Mouse (Mus musculus): ENCODE data around the gene Gm5431.
"Not testable (repeated sequence)": the region's sequence is repeated elsewhere in the genome, so short reads cannot be mapped to it uniquely, and the experiment has no call there.

Gm5431 gene

DNA sequence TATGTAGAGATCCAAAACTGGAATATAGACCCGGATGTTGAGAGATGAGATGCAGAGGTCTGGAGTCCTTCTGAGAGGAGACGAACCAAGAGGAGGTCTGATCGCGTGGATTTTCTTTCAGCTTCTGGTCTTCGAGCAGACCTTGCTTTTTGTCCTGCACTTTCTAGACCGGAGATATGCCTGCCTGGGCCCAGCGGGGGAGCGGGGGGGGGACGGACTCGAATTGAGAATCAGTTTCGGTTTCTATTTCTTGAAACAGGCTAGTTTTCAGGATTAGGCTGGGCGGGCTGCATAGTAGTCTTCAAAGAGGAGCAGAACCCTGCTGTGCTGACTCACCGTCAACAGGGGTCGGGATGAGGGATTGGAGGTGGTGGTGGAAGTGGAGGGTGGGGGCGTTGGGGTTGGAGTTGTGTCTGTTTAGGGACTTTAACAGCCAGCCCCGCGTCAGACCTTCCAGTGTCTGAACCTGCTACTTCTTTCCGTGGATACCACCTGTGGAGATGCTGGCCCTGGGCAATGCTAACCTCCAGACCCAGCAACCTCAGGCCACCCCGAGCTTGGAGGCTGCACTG, 30.7 kb downstream of the Gm5431 start, which contains the start of gene Irgm1:
Gene Irgm1 (minus strand): TSS at position 483 of the 572 bp plus-strand sequence.
- peak in 1 of 2 experiments; percentile 34 for DNase-seq (ENCODE audit: low spot score in 2 of 2)

DNA sequence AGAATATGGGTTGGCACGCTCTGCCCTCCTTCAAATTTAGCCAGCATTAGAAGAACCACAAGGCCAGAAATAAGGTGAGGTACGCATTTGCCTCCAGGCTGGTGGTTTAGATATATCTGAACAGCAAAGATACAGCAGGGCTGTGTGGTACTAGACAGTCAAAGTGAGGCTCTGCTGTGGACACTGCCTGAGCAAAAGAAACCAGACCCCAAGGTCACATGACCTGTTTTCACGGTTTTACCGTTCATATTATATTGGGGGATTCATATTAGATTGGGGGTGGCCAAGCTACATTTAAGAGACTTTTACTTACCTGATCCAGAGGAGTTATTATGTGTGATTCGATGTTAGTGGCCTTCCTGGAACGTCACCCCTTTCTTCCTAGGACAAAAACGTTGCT, 31.2 kb downstream of the Gm5431 start:
- no peak for DNase-seq (ENCODE audit: low spot score in 2 of 2)

DNA sequence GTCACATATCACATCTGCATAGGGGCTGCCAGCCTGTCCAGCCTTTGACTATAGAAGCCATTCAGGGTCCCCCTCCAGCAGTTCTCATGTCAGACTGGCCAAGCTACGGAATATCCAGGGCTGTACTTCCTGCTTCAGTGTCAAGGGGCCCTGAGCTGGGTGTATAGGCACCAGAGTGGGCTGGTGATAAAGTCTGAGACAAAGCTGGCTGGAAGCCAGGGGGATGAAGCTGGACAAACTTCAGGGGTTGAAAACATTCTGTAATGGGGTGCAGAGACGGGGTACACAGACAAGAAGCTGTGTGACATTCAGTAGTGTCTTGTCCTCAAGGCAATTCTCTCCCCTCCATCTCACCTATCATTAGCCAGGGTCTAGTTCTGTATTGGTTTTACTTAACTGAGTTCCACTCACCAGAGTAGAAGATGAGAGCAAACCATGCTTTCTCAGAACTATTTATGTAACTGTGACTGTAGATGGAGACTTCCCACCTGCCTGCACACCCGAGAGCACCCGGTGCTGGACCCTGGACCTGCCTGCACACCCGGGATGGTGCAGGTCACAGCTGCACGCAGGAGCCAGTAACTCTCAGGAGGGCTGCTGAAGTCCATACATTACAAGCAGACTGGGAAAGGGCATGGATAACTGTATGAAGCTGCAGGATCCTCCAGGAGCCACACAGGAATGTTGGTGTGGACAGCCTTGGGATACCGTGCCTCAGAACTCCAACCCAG, 32.5 kb downstream of the Gm5431 start:
- no peak for DNase-seq (ENCODE audit: low spot score in 2 of 2)

DNA sequence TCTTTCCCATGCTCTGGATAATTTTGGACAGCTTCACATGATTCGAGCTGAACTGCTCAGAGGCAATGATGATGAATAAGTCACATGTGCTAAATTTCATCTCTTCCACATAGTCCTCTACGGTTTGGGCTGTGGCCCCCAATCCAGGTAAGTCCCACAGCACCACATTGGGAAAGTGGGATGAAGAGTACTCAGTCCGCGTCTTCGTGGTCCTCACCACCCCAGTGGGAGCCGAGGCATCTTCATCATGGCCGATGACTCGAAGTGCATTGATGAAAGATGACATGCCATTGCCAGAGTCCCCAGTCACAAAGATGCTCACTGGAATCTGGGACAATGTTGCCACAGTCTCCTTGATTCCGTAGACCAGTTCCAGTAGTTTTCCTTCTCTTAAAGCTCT, 35.5 kb downstream of the Gm5431 start:
- no peak for DNase-seq (ENCODE audit: low spot score in 2 of 2)

DNA sequence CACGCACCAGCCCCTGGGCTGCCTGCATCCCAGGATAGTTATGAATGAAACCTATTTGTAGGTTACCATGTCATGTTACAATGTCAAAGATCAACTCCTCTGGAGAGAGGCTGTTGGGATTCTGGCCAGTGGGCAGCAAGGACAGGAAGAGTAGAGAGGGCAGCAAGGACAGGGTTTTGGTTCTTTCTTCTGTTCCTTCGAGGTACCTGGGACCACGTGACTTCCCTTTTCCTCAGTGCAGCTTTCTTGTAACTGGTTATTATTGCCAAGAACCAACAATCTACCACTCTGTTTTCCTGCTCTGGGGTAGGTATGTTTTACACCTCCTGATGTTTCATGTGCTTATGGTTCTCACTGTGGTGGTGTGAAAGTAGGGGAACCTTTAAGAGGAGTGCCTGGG, 38.2 kb downstream of the Gm5431 start:
- DNase-seq (ENCODE audit: low spot score in 2 of 2): no peak

DNA sequence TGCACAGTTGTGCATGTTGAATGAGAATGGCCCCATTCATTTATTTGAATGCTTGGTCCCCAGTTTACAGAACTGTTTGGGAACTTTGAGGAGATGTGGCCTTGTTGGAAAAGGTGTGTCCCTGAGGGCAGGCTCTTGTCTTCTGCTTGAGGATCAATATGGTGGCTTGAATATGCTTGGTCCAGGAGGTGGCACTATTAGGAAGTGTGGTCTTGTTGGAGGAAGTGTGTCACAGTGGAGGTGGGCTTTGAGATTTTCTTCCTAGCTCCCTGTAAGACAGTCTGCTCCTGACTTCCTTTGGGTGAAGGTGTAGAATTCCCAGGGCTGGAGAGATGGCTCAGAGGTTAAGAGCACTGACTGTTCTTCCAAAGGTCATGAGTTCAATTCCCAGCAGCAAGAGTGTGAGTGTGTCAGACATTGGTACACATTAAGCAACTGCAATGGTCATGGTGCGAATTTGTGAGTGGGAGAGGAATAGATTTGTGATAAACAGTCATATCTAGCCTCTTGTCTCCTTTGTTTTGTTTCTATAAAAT, 39.2 kb downstream of the Gm5431 start:
- DNase-seq (ENCODE audit: low spot score in 2 of 2): no peak

DNA sequence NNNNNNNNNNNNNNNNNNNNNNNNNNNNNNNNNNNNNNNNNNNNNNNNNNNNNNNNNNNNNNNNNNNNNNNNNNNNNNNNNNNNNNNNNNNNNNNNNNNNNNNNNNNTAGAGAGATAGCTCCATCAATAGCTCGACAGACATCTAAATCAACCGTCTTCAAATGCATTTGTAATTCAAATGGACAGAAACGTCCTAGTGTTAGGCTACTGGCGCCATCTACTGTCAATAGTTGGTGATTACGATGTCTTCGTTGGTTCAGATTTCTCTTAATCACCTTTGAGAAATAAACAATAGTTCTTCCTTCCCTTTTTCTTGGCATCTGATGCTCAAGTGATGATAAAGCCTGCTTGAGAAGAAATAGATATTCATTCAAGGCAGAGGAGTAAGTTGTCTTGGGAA, 43.0 kb downstream of the Gm5431 start:
- peak in 1 of 2 experiments; percentile 77 for DNase-seq (ENCODE audit: low spot score in 2 of 2)

DNA sequence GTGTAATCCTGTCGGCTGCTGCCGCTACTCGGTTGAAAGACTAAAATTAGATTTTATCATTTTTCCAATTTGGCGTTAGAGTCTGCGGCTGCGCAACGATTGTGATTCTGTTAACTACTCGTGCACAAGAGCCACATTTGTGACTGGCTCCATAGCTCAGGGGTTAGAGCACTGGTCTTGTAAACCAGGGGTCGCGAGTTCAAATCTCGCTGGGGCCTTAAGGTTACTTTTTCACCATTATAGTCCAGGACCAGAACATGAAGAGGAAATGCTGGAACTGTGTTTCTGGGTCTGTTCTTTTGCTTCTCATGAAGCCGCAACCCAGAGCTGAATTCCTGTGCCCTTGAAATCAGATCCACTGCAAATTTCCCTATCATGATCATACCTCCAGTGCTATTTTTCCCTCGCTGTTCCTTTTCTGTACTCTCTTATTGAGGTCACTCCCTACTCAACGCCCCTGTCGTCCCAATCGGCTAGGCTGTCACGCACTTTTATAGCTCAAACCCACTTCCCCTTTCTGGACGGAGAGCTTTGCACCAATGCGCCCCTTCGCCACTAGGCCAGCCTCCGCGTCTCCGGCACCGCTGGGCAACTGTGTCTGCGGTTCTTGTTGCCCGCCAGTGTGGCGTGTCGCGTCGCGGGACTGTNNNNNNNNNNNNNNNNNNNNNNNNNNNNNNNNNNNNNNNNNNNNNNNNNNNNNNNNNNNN, 48.4 kb downstream of the Gm5431 start:
- DNase-seq (ENCODE audit: low spot score in 2 of 2): peak; percentile 96 to 98

DNA sequence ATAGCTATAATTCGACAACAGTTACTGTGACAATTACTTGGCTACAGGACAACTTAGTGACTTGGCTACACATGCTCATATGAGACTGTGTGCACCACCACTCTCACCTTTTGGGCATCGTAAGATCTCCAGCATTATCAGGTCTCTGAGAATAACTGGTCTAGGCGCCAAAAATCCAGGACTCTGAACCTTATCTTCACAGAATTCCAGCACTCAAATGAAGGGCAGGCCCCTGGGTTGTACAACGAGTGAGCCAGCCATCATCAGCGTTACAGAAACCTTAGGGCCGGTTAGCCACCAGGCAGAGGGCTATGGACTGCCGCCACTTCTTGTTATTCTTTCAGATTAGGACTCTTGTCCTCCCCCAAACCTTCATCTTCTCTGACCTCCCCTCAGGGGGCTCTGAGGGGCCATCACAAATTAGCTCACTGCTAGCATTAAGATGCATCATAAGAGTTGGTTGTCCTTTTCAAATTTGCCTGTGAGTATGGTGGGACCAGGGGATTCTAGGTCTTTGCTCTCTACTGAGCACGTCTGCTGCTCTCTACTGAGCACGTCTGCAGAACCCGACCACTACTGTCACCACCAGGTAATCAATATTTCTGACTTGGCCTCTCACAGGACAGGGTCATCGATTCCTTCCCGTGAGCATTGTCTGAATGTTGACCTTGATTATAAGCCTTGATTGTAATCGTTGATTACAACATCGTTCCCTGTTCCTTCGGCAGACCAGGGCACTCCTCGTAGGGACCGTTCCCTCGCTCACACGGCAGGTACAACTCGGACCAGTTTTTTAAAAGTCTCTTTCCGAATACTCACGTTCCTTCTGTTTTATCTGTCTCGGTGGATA, 49.2 kb downstream of the Gm5431 start:
- DNase-seq (ENCODE audit: low spot score in 2 of 2): no peak

DNA sequence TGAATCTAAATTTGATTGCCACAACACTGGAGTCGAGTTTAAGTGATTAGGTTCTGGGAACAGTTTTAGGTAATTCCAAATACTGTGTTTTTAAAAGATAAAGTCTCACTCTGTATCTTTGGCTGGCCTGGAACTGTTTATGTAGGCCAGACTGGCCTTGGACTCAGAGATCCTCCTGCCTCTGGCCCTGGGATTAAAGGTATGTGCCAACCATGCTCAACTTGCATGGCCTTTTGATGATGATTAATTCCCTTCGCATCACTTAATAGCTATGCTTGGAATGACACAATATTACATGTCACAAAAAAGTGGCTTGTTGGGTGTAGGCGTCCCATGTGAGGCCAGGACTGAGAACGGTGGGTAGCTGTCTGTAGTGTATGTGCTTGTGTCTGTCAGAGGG, 49.8 kb downstream of the Gm5431 start:
- DNase-seq (ENCODE audit: low spot score in 2 of 2): no peak

DNA sequence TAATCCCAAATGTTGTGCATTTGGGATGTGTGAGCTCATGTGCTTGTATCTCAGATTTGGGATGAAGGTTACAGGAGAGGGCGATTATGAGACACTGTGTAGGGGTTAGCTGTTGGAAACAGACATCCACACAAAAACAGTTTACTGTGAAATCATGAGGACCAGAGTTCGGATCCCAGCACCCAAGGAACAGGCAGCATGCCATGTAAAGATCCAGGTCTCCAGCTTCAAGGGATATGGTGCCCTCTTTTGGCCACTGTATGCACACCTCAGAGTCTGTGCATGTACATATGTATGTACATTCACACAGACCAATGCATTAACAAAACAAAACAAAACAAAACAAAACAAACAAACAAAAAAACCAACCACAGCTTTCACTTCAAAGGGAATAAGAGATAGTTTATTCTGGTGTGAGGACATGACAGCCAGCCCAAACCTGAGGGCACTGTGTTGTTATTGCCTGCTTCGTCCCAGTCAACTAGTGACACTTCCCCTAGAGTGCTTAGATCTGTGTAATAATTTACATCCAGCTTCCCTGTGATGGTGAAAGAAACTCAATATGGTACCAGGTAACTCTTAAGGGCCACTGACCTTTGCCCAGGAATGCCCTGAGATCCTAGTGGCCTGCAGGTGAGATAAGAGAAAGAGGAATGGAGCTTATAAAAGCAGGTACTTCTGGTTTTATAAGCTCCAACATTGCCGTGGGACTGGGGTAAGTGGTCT, 50.6 kb downstream of the Gm5431 start:
- DNase-seq (ENCODE audit: low spot score in 2 of 2): no peak

DNA sequence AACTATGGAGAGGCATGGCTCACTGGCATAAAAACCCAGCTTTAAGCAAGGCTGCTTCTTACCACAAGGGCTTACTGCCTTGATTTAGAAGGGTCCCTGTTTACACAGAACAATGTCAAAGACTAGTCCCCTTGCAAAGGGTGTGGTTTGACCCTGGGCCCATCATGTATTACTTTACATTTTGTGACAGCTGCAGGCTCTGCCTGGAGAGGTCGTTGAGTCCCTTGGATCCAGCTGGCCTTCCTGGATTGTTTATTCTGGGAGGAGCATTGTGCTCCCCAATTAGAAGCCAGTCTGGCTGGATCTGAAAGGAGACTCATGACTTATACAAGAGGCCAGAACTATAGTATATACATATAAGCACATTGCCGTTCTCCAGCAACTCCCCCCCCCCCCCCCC, 51.8 kb downstream of the Gm5431 start:
- DNase-seq (ENCODE audit: low spot score in 2 of 2): no peak

DNA sequence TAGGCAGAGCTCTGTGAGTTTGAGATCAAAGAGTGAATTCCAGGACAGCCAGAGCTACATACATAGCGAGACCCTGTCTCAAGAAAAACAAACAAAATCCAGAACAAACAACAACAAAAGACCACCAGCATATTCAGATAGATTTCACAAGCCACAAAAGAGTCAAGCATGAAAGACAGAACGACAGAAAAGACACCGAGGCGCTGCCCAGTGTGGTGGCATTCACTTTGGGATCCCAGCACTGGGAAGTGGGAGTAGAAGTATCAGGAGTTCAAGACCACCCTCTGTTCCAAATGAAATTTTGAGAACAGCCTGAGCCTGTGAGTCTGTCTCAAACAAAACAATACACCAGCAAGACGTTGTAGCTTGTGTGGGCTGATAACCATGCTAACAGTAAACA, 55.1 kb downstream of the Gm5431 start:
- DNase-seq (ENCODE audit: low spot score in 2 of 2): no peak

DNA sequence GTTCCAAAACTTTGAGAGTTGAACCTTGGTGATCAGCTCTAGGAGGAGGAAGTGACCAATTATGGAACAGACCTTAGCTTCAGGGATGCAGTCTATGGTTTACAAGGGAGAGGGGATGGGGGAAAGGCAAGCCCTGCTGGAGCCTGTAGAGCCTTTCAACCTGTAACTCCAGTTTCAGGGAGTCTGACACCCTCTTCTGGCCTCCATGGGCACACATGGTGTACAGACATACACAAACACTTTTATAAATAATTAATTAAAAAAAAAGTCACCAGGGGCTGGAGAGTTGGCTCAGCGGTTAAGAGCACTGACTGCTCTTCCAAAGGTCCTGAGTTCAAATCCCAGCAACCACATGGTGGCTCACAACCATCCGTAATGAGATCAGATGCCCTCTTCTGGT, 55.7 kb downstream of the Gm5431 start:
- not testable (repeated sequence) for DNase-seq (ENCODE audit: low spot score in 2 of 2)

DNA sequence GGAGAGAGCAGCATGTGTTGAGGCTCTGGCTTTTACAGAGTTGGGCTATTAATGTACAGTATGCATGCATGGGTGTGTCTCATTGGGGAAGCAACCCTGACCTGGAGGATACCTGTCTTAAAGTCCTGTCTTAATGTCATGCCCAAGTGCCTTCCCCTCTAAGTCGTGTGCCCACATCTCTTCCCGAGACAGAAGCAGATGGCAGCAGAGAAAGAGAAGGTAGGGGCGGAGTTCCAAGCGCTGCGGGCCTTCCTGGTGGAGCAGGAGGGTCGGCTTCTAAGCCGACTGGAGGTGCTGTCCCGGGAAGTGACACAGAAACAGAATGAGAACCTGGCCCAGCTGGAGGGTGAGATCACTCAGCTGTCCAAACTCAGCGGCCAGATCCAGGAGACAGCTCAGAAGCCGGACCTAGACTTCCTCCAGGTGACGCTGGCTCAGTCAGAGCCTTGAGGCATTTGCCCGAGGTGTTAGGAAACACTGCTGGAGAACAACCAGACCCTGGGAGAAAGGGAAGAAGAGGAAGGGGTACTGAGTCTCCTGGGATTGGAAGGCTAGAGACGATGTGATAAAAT, 56.7 kb downstream of the Gm5431 start:
- DNase-seq (ENCODE audit: low spot score in 2 of 2): no peak

DNA sequence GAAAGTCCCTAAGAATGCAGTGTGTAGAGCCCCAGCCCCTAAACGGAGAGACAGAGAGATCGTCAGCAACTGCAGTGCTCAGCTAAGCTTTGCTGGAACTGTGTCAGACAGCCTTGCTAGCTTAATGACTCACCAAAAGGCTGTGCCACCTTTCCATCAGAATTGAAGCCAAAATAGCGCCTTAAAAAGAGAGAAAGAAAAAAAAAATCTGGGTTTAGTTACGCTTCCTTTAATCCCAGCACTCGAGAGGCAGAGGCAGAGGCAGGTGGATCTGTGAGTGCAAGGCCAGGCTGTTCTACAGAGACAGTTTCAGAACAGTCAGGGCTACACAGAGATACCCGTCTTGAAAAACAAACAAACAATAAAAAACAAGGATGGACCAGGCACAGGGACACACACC, 57.7 kb downstream of the Gm5431 start:
- no peak for DNase-seq (ENCODE audit: low spot score in 2 of 2)

DNA sequence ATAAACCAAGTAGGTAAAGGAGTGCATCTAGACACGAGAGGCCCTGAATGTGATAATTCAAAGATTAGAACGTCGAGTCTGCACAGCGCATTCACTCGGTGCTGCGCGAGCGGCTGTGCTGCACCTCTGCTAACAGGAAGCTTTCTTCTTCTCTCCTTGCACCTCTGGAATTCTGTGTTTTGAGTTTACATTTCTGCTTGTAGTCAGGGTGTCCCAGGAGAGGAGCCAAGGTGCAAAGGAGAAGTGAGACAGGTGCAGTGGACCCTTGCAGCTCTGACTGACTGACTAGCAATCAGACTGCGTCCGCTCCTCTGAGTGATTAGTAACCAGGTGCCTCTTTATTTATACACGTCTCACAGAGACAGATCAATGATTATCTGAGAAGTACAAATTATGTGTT, 58.8 kb downstream of the Gm5431 start:
- no peak for DNase-seq (ENCODE audit: low spot score in 2 of 2)

DNA sequence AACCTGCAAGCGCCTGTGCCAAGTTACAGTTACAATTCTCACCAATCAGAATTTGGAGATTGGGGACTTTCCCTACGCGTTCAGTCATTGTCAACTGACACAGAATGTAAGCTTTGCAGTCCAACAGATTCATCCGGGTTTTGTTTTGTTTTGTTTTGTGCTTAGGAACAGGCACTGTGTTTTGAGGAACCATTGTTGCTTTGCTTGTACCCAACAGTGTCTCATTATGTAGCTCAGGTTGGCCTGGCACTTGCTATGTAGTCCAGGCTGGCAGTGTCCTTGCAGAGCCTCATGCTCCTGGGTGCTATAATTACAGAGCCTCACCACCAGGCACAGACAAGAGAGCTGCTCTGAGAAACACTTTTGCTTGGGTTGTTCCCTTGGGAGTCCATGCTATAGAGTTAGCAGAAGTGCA, 59.6 kb downstream of the Gm5431 start:
- DNase-seq (ENCODE audit: low spot score in 2 of 2): no peak

DNA sequence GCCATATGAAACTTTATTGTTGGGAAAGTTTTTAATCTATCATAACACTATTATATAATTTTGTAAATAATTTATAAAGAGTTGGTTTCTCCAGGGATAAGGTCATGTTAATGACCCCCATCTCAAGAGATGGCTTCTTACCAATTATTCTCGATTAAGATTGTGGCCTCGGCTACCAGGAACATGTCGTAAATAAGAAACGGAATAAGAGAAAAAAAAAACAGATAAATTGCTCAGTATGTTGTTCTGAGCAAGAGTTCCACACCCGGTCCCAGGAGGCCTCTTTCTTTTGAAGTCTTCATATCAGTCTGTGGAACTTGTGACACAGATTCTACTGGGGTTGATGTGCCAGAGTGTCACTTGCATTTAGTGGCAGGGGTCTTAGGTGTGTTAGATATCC, 60.8 kb downstream of the Gm5431 start:
- DNase-seq (ENCODE audit: low spot score in 2 of 2): no peak

DNA sequence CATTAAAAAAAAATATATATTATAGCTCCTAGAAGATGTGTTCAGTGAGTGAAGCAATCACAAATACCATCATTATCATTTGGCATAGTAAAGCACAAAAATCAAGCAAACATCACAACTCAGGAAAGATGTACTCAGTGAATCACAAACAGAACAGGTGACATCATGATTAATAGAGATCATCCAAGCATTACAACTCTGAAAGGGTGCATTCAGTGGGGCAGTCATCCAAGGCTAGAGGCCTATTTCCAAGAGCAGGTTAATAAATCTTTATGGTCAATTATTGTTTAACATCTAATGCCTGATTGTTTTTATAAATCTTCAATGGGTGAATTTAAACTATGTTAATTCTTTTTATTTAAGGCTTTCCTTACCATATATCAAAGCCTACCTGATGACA, 61.2 kb downstream of the Gm5431 start:
- no peak for DNase-seq (ENCODE audit: low spot score in 2 of 2)
